Mouse (Mus musculus): ENCODE measurements at regions not wholly inside any gene's neighbourhood (a gene's known extent, or its start where the extent isn't known, plus 50 kb on each side); places are given as distances from the start of the nearest gene placed in this dataset.
A peak's percentile ranks its signal among the peaks of the same experiment; 100 is the strongest.

- Histone ChIP-seq H3K4me1 (peaks cover 20% of the 10 kb centered on the region), H3K27me3 (ENCODE audit: poor library complexity, severe bottlenecking) (no peaks in the 10 kb centered on the region), H3K9me3 (peaks cover 3% of the 10 kb centered on the region; the same call in 1 of the 2 replicates), H3K4me3 (no peak overlapping the region), H3K27ac (peak overlapping the region; percentile 65; the same call in 1 of the 2 replicates), H3K36me3 (replicated peaks) (no peaks in the 10 kb centered on the region)
- 87% methylated on average over 12 of the region's 12 CpGs for WGBS
- DNase-seq (ENCODE audit: extremely low spot score, low spot score) = no peak
These were observed 84.3 kb upstream of the Nap1l1 start for GRCm38 (mm10) chr10:111388545-111389320.

DNA sequence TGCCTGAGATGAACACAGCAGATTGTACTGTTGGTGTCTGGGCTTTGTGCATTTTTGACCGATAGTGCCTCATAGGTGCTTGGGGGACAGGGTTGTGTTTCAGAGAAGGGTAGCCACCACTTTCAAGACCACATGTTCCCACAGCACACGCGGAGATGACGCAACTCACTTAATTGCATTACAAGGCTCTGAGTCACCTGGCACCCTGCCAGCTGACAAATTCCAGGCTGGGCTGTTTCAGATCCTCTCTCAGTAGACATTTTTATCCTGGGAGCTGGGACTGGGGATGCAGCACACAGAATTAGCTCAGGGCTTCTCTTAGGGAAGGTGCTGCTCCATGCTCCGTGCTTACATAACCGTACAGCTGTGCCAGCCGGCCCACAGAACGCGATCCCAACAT is 83.1 kb upstream of the Nap1l1 start:
- 0 out of 2 replicates have a peak overlapping the region, but pooled peaks have one; percentile 20 for H3K27ac ChIP-seq
- H3K27me3 ChIP-seq (ENCODE audit: poor library complexity, severe bottlenecking) = no peaks in the 10 kb centered on the region
- WGBS = 84% methylated on average over 9 of the region's 9 CpGs
- DNase-seq (ENCODE audit: extremely low spot score, low spot score) = peak; percentile 19
- peaks cover 4% of the 10 kb centered on the region; the same call in 1 of the 2 replicates for H3K9me3 ChIP-seq
- no peaks in the 10 kb centered on the region for H3K36me3 ChIP-seq (replicated peaks)
- no peak overlapping the region for H3K4me3 ChIP-seq
- H3K4me1 ChIP-seq = peaks cover 20% of the 10 kb centered on the region

- H3K27ac ChIP-seq = no peak overlapping the region
- DNase-seq (ENCODE audit: extremely low spot score, low spot score) = no peak
- no peaks in the 10 kb centered on the region for H3K36me3 ChIP-seq (replicated peaks)
- no peaks in the 10 kb centered on the region for H3K27me3 ChIP-seq (ENCODE audit: poor library complexity, severe bottlenecking)
- peaks cover 14% of the 10 kb centered on the region for H3K4me1 ChIP-seq
- H3K4me3 ChIP-seq = no peak overlapping the region
- 92% methylated on average over 9 of the region's 9 CpGs for WGBS
- H3K9me3 ChIP-seq = peaks cover 4% of the 10 kb centered on the region; the same call in 1 of the 2 replicates
These were observed 78.6 kb upstream of the Nap1l1 start for GRCm38 (mm10) chr10:111394421-111394820.

- H3K9me3 ChIP-seq = peaks cover 7% of the 10 kb centered on the region; the same call in 1 of the 2 replicates
- H3K27ac ChIP-seq = no peak overlapping the region
- no peak overlapping the region for H3K4me3 ChIP-seq
- H3K4me1 ChIP-seq = peaks cover 6% of the 10 kb centered on the region; the same call in 1 of the 2 replicates
- H3K27me3 ChIP-seq (ENCODE audit: poor library complexity, severe bottlenecking) = no peaks in the 10 kb centered on the region
- DNase-seq (ENCODE audit: extremely low spot score, low spot score) = no peak
- no peaks in the 10 kb centered on the region for H3K36me3 ChIP-seq (replicated peaks)
- 95% methylated on average over 6 of the region's 6 CpGs for WGBS
These were observed 68.0 kb upstream of the Nap1l1 start for GRCm38 (mm10) chr10:111405071-111405470.

DNA sequence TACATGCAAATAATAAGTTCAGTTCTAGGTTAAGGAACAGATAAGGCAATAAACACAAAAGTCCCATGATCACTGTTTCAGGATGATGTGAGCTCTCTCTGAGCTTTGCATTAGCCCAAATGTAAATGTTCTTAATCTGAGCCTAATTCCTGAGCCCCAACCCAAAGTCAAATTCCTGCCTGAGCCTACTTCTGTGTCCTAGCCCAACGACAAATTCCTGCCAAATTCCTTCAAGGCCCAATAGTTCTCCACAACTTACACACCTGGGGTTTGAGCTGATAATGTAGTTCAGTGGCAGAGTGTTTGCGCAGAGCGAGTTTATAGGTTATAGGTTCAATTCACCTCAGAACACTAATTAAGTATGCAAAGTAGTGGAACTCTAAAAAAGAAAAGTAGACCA is 64.1 kb upstream of the Nap1l1 start:
- Histone ChIP-seq H3K27me3 (ENCODE audit: poor library complexity, severe bottlenecking) (no peaks in the 10 kb centered on the region), H3K9me3 (no peaks in the 10 kb centered on the region), H3K36me3 (replicated peaks) (no peaks in the 10 kb centered on the region), H3K4me3 (no peak overlapping the region), H3K4me1 (peaks cover 6% of the 10 kb centered on the region; the same call in 1 of the 2 replicates), H3K27ac (no peak overlapping the region)
- WGBS = 84% methylated on average over 3 of the region's 3 CpGs
- no peak for DNase-seq (ENCODE audit: extremely low spot score, low spot score)

- no peak for DNase-seq (ENCODE audit: extremely low spot score, low spot score)
- Histone ChIP-seq H3K4me1 (peaks cover 6% of the 10 kb centered on the region; the same call in 1 of the 2 replicates), H3K36me3 (replicated peaks) (no peaks in the 10 kb centered on the region), H3K27ac (no peak overlapping the region), H3K4me3 (no peak overlapping the region), H3K9me3 (no peaks in the 10 kb centered on the region), H3K27me3 (ENCODE audit: poor library complexity, severe bottlenecking) (no peaks in the 10 kb centered on the region)
- WGBS = 73% methylated on average over 5 of the region's 5 CpGs
These were observed 63.5 kb upstream of the Nap1l1 start for GRCm38 (mm10) chr10:111409497-111409896.

DNA sequence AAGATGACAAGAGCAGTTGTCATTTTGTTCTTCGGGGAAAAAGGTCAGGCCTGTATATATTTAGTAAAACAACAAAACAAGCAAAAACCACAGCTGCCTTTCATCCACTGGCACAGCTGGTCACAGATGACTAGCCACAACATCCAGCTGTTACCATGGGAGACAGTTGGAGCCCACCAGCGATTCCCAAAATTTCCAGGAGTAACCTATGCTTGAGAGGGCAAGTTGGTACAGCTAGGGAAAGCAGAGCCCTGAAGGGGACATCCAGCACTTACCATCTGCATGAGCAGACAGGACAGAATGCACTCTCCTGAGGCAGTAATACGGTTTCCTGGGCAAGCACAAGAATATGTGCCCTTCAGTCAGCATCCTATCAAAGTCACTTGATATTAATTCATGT is 62.9 kb upstream of the Nap1l1 start:
- no peak overlapping the region for H3K4me3 ChIP-seq

GRCm38 (mm10) chr10:111411533-111411932 is 61.5 kb upstream of the Nap1l1 start:
- no peaks in the 10 kb centered on the region for H3K36me3 ChIP-seq (replicated peaks)
- 96% methylated on average over 9 of the region's 9 CpGs for WGBS

More for the DNA sequence above, 62.9 kb upstream of the Nap1l1 start:
- Histone ChIP-seq H3K27ac (no peak overlapping the region), H3K4me1 (peaks cover 6% of the 10 kb centered on the region; the same call in 1 of the 2 replicates), H3K36me3 (replicated peaks) (no peaks in the 10 kb centered on the region), H3K9me3 (no peaks in the 10 kb centered on the region), H3K27me3 (ENCODE audit: poor library complexity, severe bottlenecking) (no peaks in the 10 kb centered on the region)
- WGBS = 84% methylated on average over 3 of the region's 3 CpGs
- DNase-seq (ENCODE audit: extremely low spot score, low spot score) = no peak

DNA sequence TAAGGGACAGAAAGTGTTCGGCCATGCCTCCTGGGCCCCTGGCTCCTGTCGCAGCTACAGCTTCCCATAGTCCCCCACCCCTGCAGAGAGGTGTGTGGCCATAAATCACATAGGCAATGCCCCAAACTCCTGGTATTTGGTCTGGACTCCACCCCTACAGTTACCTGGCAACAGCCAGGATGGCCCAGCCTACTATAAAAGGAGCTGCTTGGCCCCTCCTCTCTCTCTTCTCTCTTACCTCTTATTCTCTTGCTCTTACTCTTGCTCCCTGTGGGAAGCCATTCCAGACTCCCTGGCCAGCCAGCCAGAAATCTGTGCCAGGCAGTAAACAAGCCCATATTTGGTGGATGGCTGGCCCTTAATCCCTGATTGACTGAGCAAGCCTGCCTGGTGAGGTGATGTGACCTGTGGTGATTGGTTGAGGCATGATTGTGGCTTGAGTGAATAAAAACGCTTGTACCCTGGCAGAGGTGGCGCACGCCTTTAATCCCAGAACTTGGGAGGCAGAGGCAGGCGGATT is 56.4 kb upstream of the Nap1l1 start:
- WGBS = 90% methylated on average over 6 of the region's 6 CpGs

More at GRCm38 (mm10) chr10:111411533-111411932, 61.5 kb upstream of the Nap1l1 start:
- no peak overlapping the region for H3K27ac ChIP-seq
- DNase-seq (ENCODE audit: extremely low spot score, low spot score) = no peak
- H3K27me3 ChIP-seq (ENCODE audit: poor library complexity, severe bottlenecking) = no peaks in the 10 kb centered on the region
- no peak overlapping the region for H3K4me3 ChIP-seq
- peaks cover 11% of the 10 kb centered on the region for H3K4me1 ChIP-seq
- no peaks in the 10 kb centered on the region for H3K9me3 ChIP-seq

DNA sequence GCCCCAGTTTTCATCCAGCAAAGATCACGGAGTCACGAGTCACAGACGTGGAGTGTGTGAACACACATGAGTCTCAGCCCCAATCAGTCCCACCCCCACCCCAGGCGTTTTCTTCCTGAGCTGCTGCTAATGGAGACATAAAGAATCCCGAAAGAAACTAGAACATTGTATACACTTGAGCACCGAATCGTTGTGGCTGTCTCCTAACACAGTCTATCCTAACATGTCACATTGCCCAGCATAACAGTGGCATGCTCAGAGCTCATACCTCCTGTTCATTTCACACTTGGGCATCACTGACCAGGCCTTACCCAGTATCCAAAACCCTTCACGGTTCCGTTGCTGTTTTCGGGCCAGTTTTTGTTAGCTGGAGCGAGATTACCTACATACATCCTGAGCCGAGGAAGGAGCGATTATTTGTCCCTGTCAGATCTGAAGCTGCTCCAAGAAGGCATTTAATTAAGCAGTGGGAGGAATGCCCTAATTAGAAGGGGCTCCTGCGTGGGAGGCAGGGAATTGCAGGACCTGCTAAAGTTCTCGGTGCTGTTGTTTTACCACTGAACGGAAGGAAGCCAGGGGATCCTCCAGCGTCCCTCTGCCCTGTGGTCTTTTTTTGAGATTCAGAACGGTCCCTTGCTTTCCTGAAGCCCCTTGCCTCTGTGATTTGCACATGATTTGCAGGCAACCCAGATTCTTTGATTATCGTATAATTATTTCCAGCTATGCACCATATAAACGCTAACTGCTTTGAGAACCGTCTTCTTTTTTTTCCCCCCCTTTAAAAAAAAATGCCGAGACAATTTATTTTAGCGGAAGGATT is 53.4 kb upstream of the Nap1l1 start:
- Histone ChIP-seq H3K27me3 (ENCODE audit: poor library complexity, severe bottlenecking) (peaks cover 8% of the 10 kb centered on the region; the same call in 1 of the 2 replicates), H3K4me1 (peaks cover 48% of the 10 kb centered on the region), H3K27ac (peak overlapping the region; percentile 75), H3K4me3 (peak overlapping the region; percentile 41), H3K36me3 (replicated peaks) (no peaks in the 10 kb centered on the region), H3K9me3 (no peaks in the 10 kb centered on the region)
- peak; percentile 16 for DNase-seq (ENCODE audit: extremely low spot score, low spot score)
- WGBS = 29% methylated on average over 23 of the region's 23 CpGs

More for the DNA sequence above, 56.4 kb upstream of the Nap1l1 start:
- no peak overlapping the region for H3K4me3 ChIP-seq
- H3K36me3 ChIP-seq (replicated peaks) = no peaks in the 10 kb centered on the region
- no peak overlapping the region for H3K27ac ChIP-seq
- peaks cover 8% of the 10 kb centered on the region; the same call in 1 of the 2 replicates for H3K27me3 ChIP-seq (ENCODE audit: poor library complexity, severe bottlenecking)
- no peak for DNase-seq (ENCODE audit: extremely low spot score, low spot score)
- peaks cover 36% of the 10 kb centered on the region for H3K4me1 ChIP-seq
- no peaks in the 10 kb centered on the region for H3K9me3 ChIP-seq

DNA sequence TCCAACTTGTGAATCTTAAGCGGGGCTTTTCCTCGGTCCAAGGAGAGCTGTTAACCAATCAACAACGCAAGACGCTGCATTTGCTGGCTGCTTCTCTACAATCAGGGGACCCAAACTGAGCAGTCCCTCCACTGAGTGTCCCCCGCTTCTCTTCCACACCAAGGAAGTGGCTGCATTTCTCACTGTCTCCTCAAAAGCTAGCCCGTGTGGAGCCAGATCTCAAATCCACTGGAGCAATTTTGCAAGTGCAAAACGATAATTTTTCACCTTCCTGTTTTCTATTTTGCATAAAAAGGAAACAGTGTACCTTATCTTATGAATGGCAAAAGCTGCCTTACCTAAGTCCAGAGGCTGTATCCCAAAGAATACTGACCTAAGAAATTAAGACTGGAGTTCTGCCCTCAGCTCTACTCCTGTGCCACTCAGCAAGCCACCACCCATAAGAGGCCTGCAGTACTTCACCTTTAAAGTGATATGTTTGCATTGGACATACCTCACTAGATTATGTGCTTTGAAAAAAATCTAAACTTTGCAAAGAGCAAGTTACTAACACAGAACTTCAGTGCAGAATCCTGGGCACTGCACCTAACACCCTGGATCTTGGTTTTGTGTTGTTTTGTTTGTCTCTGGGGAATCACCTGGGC is 52.7 kb upstream of the Nap1l1 start:
- Histone ChIP-seq H3K27ac (peak overlapping the region; percentile 75), H3K4me3 (peak overlapping the region; percentile 41), H3K36me3 (replicated peaks) (no peaks in the 10 kb centered on the region), H3K27me3 (ENCODE audit: poor library complexity, severe bottlenecking) (peaks cover 8% of the 10 kb centered on the region; the same call in 1 of the 2 replicates), H3K4me1 (peaks cover 48% of the 10 kb centered on the region), H3K9me3 (no peaks in the 10 kb centered on the region)
- no peak for DNase-seq (ENCODE audit: extremely low spot score, low spot score)
- 17% methylated on average over 7 of the region's 7 CpGs for WGBS

GRCm38 (mm10) chr10:111422057-111422456 is 51.0 kb upstream of the Nap1l1 start:
- 6% methylated on average over 6 of the region's 6 CpGs for WGBS
- no peaks in the 10 kb centered on the region for H3K36me3 ChIP-seq (replicated peaks)
- H3K4me3 ChIP-seq = peak overlapping the region; percentile 30; the same call in 1 of the 2 replicates
- DNase-seq (ENCODE audit: extremely low spot score, low spot score) = peak; percentile 18
- H3K27me3 ChIP-seq (ENCODE audit: poor library complexity, severe bottlenecking) = peaks cover 8% of the 10 kb centered on the region; the same call in 1 of the 2 replicates
- H3K4me1 ChIP-seq = peaks cover 41% of the 10 kb centered on the region
- H3K9me3 ChIP-seq = no peaks in the 10 kb centered on the region
- peak overlapping the region; percentile 78 for H3K27ac ChIP-seq

Measured in forebrain, embryonic 10.5 days (tissue).